Mouse (Mus musculus) neural tube, embryonic 13.5 days (tissue): ENCODE measurements around the gene Phc3. TPM values are rescaled to one million over a fixed set of nuclear protein-coding genes. Genes with fewer than 3 reads are reported as not detected.

Experiments used
- ATAC-seq: fragments of 200-750 bp; cut with Nextera tagmentation; 2 replicates; pipeline ENCODE4 v1.8.0; 2017; ENCODE audit warnings: low read depth, mild to moderate bottlenecking, moderate TSS enrichment, moderate library complexity
- H3K27ac ChIP-seq: fragments of 300-500 bp; sonication (generic); replicated peaks from 2 replicates; pipeline ENCODE4 v1.5.1; 2015; ENCODE audit warnings: moderate library complexity, mild to moderate bottlenecking, inconsistent platforms
- H3K27me3 ChIP-seq: fragments of 300-500 bp; sonication (generic); 2 replicates; pipeline ENCODE4 v1.6.1; 2015; ENCODE audit warnings: mild to moderate bottlenecking, inconsistent platforms
- H3K36me3 ChIP-seq: fragments of 300-500 bp; sonication (generic); 2 replicates; pipeline ENCODE4 v1.6.1; 2015; ENCODE audit warnings: mild to moderate bottlenecking, inconsistent platforms
- H3K4me1 ChIP-seq: fragments of 300-500 bp; sonication (generic); replicated peaks from 2 replicates; pipeline ENCODE4 v1.6.1; 2015; ENCODE audit warnings: inconsistent platforms
- H3K4me2 ChIP-seq: fragments of 300-500 bp; sonication (generic); 2 replicates; pipeline ENCODE4 v1.6.1; 2015; ENCODE audit warnings: inconsistent platforms, mild to moderate bottlenecking, moderate library complexity
- H3K4me3 ChIP-seq: fragments of 300-500 bp; sonication (generic); 2 replicates; pipeline ENCODE4 v1.5.1; 2015; ENCODE audit warnings: mild to moderate bottlenecking, inconsistent platforms
- H3K9ac ChIP-seq: fragments of 300-500 bp; sonication (generic); 2 replicates; pipeline ENCODE4 v1.6.1; 2015; ENCODE audit warnings: moderate library complexity, mild to moderate bottlenecking, inconsistent platforms
- H3K9me3 ChIP-seq: fragments of 300-500 bp; sonication (generic); 2 replicates; pipeline ENCODE4 v1.6.1; 2016; ENCODE audit warnings: inconsistent platforms
- WGBS: fragments of 180-500 bp; shearing (Covaris S2); methylation state at CpG from one replicate; pipeline ENCODE4 v1.1.7; 2015; 5-methylcytosine and 5-hydroxymethylcytosine counted together
- polyA plus RNA-seq: library from polyadenylated mRNA; unstranded; fragments of >200 nt; fragmentation: Nextera tagmentation; extraction: Ambion mirVana; gene quantifications from 2 replicates; pipeline ENCODE4 v1.2.1, GENCODE M21; 2015

Gene Phc3
- polyA plus RNA-seq, 1 experiment from 2014 or later, result 7.1 TPM

DNA sequence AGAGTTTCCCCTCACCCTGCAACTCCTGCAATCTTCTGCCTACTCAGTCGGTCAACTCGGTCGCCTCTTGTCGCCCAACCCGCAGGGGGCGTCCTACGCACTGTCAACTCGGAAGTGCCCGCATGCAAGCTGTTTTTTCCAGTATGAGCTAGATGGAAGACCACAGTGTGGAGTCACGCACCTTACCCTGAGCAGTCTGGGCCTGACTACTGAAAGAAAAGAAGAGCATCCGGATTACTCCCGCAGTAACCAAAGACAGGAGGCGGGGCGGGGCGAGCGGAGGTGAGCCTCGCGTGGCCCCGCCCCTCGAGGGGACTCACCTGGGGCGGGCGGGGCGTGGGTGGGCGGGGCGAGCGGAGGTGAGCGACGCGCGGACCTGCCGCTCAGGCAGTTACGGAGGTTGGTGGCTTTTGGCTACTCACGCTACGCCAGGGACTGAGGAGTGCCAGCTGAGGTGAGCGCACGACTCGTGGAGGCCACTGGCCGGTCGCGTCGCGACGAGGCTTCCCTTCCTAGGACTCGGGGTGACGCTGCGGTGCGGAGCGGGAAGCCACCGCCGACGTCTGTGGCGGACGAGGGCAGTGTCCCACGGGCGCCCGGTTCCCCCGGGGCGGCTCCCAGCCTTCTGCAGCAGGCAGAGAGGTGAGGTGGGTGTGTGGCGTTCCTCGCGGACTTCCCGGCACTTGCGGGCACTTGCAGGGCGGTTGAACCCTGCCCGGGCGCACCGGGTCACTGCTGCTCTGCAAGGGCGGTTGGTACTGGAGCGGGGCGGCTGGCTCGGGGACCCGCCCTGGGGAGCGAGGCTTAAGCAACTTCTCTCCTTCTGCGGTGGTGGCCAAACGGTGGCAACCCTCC lies 113.4 kb downstream of the Phc3 start, which contains the start of gene Gpr160:
Gpr160 (plus strand) TSS at position 347 of the 855 bp plus-strand sequence.
- peak within 1 kb of the TSS; percentile 67 for H3K9ac ChIP-seq
- peaks cover 10% of the 10 kb centered on the region; the same call in 1 of the 2 replicates for H3K4me1 ChIP-seq
- WGBS, result under 1% methylated on average over 75 of the region's 75 CpGs
- H3K9me3 ChIP-seq, result no peaks in the 10 kb centered on the region
- no peaks in the 10 kb centered on the region for H3K36me3 ChIP-seq
- H3K4me2 ChIP-seq, result peak within 1 kb of the TSS; percentile 97
- H3K27ac ChIP-seq, result no peak within 1 kb of the TSS
- peak within 1 kb of the TSS; percentile 54 for H3K4me3 ChIP-seq
- H3K27me3 ChIP-seq, result peaks cover 38% of the 10 kb centered on the region
- peak; percentile 76 for ATAC-seq

DNA sequence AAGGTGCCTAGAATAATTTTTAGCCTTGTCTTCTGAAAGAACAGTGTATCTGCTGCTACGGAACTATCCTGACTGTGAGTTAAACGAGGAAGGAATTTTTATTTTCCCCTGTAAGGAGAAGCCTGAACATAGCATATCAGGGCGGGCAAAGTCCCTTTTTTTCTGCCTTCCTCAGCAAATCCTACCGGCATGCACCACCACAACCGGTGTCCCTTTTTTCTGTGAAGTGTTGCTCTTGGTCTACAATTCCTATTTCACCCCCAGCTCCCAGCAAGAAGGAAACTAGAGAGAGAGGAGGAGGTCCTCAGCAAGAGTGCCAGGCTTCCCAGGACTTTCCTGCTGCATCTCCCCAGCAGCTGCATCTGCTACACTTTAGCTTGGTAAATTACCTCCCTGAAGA lies 115.6 kb downstream of the Phc3 start:
- Histone ChIP-seq H3K27ac (no peak overlapping the region), H3K27me3 (peaks cover 38% of the 10 kb centered on the region), H3K4me1 (peaks cover 10% of the 10 kb centered on the region; the same call in 1 of the 2 replicates), H3K36me3 (no peaks in the 10 kb centered on the region), H3K4me2 (no peak overlapping the region), H3K4me3 (no peak overlapping the region), H3K9ac (no peak overlapping the region), H3K9me3 (no peaks in the 10 kb centered on the region)
- 90% methylated on average over 5 of the region's 5 CpGs for whole genome bisulfite sequencing
- ATAC-seq, result no peak

DNA sequence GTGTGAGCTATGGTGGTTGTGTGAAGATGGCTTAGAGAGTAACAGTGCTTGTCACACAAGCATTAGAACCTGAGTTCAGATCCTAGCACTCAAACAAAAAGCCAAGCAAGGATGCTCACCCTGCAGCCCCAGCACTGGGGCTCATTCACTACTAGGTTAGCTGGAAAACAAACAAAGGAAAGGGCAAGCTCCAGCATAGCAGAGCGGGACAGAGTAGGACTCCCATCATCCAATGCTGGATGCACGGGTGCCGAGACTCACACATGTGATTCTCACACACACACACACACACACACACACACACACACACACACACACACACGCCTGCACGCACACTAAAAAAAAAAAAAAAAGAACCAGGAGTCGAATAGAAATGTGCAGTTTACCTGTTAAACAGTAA lies 117.8 kb downstream of the Phc3 start:
- 82% methylated on average over 4 of the region's 6 CpGs for WGBS
- Histone ChIP-seq H3K4me3 (no peak overlapping the region), H3K36me3 (no peaks in the 10 kb centered on the region), H3K4me1 (peaks cover 10% of the 10 kb centered on the region; the same call in 1 of the 2 replicates), H3K9me3 (no peaks in the 10 kb centered on the region), H3K9ac (no peak overlapping the region), H3K27me3 (peaks cover 27% of the 10 kb centered on the region), H3K27ac (no peak overlapping the region), H3K4me2 (no peak overlapping the region)
- no peak for ATAC-seq

Other genes starting within 250 kb of the Phc3 start
- not detected in 2 replicates for gene Samd7, start 223.1 kb downstream of the Phc3 start, polyA plus RNA-seq
- 90.5 and 91.9 TPM in 2 replicates for gene Sec62, start 176.5 kb downstream of the Phc3 start, polyA plus RNA-seq
- gene Gpr160, start 113.5 kb downstream of the Phc3 start, polyA plus RNA-seq, result 1.7 and 2.2 TPM in 2 replicates
- 24.9 and 28.1 TPM in 2 replicates for gene Prkci, start 26.3 kb upstream of the Phc3 start, polyA plus RNA-seq
- gene Skil, start 125.6 kb upstream of the Phc3 start, polyA plus RNA-seq, result 29.9 and 35.3 TPM in 2 replicates
- gene Cldn11, start 180.5 kb upstream of the Phc3 start, polyA plus RNA-seq, result 62.9 and 75.1 TPM in 2 replicates